Mouse (Mus musculus) v-Abl transformed pro-B cells (cell line): ENCODE measurements at regions not wholly inside any gene's neighbourhood (a gene's known extent, or its start where the extent isn't known, plus 50 kb on each side); places are given as distances from the start of the nearest gene placed in this dataset.

Experiments used
- in situ Hi-C, 2 experiments: fragments of 400-800 bp; cut with MboI; formaldehyde crosslinking; loops; one replicate each; pipeline ENCODE4 v1.15.1; 2025; ENCODE audit not compliant: unreplicated experiment in 2 of 2

DNA sequence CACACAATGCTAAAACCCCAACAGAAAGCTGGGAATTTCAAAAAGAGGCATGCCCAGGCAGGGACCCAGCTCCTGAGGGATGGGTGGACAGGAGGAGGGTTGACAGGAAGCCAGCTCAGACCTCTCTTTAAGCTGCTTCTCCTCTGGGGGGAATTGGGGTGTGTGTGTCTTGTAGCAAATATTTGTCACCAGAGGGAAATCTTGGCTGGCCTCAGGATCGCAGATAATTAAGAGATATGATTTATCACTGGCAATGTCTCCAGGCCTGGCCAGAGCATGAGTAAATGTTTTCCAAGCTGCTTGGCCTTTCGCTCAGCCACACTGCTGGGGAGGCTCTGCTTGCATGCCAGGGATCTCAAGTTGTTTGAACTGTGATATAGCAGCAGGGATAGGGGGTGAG, 189.6 kb upstream of the Klf4 start:
- in situ Hi-C loops = no loop called here

DNA sequence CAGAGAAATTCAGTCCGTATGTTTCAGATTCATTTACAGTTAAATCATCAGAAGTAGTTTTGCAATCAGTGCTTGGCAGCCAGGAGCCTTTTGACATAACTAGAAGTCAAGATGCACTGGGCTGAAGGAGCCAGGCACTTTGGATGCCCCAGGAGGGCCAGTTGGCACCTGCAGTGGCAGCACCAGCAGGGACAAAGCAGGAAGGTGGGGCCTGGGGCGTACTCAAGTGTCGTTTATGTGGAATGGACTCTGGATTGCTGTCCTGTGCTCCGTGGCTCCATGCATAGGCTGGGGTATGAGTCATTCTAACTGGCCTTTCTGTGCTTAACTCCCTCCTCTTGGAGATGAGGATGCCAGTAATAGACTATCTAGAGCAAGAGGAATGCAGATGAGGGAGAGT, 186.2 kb upstream of the Klf4 start:
- in situ Hi-C loops = no loop called here

GRCm38 (mm10) chr4:55716161-55716651, 183.9 kb upstream of the Klf4 start:
- in situ Hi-C loops = no loop called here

- in situ Hi-C loops = no loop called here
Observed at GRCm38 (mm10) chr4:55711500-55712341, 179.5 kb upstream of the Klf4 start.

GRCm38 (mm10) chr4:55710476-55710875, 178.2 kb upstream of the Klf4 start:
- in situ Hi-C loops = no loop called here

- in situ Hi-C loops = no loop called here
Observed at GRCm38 (mm10) chr4:55708808-55709207, 176.5 kb upstream of the Klf4 start.

GRCm38 (mm10) chr4:55707916-55708315, 175.7 kb upstream of the Klf4 start:
- in situ Hi-C loops = no loop called here

GRCm38 (mm10) chr4:55704921-55705320, 172.7 kb upstream of the Klf4 start:
- in situ Hi-C loops = no loop called here

GRCm38 (mm10) chr4:55703346-55703916, 171.2 kb upstream of the Klf4 start:
- in situ Hi-C loops = no loop called here

- in situ Hi-C loops = no loop called here
Observed at GRCm38 (mm10) chr4:55701334-55701733, 169.1 kb upstream of the Klf4 start.

GRCm38 (mm10) chr4:55699917-55700316, 167.7 kb upstream of the Klf4 start:
- in situ Hi-C loops = no loop called here

DNA sequence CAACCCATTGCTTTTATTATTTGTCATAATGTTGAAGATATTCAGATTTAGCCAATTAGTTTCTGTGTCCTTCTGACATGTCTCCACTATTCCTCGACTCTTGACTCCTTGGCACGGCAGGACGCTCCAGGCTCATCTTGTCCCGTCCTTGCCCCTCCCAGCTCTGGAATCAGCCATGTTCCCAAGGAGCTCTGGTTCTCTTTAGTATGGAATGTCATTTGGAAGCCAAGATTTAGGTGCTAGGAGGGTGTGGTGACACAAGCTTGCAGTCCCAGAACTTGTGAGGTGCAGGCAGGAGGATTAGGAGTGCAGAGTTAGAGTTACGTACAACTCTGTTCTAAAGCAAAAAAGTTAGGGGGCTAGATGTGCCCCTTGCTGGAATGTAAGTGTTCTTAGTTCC, 166.9 kb upstream of the Klf4 start:
- in situ Hi-C loops = no loop called here

DNA sequence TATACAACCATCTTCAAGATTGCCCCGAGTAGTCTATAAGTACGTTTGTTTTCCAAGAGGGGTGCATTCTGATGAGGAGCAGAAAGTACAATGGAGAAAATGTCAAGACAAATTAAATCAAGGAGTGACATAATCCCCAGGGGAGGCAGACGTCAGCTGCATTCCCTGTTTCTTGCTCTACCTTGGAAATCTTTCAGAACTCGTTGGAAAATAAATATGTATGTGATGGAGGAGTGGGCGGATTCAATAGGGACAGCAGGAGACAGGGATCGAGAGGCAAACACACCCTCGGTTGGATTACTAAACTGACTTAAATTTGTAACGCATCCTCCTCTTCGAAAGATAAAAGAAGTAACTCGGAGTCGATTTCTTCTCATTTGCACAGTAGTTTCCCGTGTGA, 164.8 kb upstream of the Klf4 start:
- in situ Hi-C loops = no loop called here

DNA sequence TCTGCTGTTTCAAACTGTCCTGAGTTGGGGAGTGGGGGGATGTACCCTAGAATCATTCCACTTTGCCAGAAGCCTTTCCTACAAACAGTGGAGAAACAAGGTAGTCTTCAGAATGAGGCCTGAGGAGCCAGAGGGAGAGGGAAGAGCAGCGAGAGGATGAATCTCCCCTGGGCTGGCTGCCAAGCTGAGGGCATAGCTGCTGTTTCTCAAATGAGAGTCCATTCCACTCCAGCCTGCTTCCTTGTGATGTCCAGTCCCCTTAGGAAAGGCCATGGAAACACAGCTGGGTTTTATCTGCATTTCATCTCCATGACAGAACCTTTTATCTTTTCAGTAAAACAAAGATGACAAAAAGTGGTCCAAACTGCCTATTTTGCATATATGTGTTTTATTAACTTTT, 164.2 kb upstream of the Klf4 start:
- in situ Hi-C loops = no loop called here

- in situ Hi-C loops = no loop called here
Observed at GRCm38 (mm10) chr4:55695246-55695645, 163.0 kb upstream of the Klf4 start.

- in situ Hi-C loops = no loop called here
Observed at GRCm38 (mm10) chr4:55689479-55689878, 157.2 kb upstream of the Klf4 start.

DNA sequence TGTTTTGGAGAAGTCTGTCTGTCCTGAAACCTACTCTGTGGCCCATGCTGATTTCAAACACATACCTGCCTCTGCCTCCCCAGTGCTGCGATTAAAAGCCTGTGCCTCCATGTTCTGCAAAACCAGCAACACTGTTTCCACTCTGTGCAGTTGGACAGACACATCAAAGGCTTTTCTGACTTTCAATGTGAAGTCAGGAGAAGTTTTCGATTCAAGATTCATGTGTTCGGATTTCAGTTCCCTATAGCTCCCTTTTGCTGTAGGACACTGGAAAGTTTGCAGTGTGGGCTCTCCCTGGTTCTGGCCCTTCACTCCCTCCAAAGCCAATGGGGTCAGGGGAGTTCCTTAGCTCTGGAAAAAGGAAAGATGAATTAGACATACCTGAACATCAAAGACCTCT, 154.5 kb upstream of the Klf4 start:
- in situ Hi-C loops = no loop called here

GRCm38 (mm10) chr4:55672288-55672687, 140.0 kb upstream of the Klf4 start:
- in situ Hi-C loops = no loop called here

GRCm38 (mm10) chr4:55670258-55670657, 138.0 kb upstream of the Klf4 start:
- in situ Hi-C loops = no loop called here

DNA sequence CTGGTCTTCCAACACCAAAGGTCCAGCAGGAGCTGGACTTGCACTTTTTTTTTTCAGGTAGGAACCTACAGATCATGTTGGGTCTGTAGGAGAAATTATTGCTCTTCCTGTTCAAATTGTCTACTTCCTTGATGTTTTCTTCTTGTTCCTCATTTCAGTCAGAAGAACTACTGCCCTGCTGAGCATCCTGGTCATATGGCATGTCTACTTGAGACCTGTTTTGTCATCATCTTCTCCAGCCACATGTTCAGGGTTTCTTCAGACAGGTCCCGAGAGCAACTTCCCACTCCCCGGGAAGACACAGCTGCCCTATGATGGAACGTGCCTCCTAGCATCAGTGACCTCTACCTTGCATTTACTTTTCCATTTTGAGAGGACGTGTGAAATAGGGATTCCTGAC, 132.6 kb upstream of the Klf4 start:
- in situ Hi-C loops = no loop called here

DNA sequence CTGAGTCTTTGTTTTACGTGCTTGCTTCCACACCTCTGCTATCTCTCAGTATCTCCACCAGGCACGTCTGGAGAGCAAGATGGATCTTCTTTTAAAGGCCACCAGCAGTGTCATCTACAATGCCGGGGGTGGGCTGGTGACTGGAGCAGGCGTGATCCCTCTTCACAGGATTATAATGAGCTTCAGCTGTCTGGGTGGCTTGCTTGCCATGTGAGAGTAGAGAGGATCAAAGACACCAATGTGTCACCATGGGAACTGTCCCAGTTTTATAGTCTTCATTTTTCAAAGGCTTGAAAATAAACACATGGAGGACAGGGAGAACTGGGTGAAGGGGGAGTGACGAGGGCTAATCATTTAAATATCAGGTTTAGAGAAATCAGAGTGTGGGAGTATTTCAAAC, 131.6 kb upstream of the Klf4 start:
- in situ Hi-C loops = no loop called here

- in situ Hi-C loops = no loop called here
Observed at GRCm38 (mm10) chr4:55662041-55662440, 129.8 kb upstream of the Klf4 start.
